Mouse (Mus musculus) gastrocnemius, postnatal 14 days (tissue): ENCODE measurements at regions not wholly inside any gene's neighbourhood (a gene's known extent, or its start where the extent isn't known, plus 50 kb on each side); places are given as distances from the start of the nearest gene placed in this dataset.
A peak's percentile ranks its signal among the peaks of the same experiment; 100 is the strongest.
"Not testable (repeated sequence)": the region's sequence is repeated elsewhere in the genome, so short reads cannot be mapped to it uniquely, and the experiment has no call there.

Experiments
- DNase-seq: peaks from one replicate; pipeline ENCODE4 v3.0.0; 2021; ENCODE audit warnings: mixed read lengths
- intact Hi-C: fragments of 180-260 bp; cut with DNase I; formaldehyde crosslinking; loops from one replicate; pipeline ENCODE4 v1.15.1; 2025; ENCODE audit warnings: low total_unique reads

DNA sequence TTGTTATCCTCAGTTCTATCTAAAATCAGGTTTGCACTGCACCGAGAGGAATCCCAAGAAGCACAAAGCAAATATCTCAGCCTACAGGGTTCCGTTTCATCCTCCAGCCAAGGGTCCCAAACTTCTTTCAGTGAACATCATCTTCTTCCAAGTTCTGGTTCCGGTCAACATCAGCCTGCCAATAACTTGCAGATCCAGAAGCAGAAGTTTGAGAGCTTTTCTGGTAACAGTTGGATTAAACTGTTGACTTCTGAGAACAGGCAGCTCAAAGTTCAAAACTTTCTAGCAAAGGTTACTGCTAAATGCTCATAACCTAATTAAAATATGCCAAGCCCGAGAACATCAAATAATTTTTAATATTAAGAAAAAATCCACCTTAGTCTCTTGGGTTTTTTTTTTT lies 237.0 kb upstream of the Gm37988 start:
- intact Hi-C loops, result no loop called here
- DNase-seq, result no peak

DNA sequence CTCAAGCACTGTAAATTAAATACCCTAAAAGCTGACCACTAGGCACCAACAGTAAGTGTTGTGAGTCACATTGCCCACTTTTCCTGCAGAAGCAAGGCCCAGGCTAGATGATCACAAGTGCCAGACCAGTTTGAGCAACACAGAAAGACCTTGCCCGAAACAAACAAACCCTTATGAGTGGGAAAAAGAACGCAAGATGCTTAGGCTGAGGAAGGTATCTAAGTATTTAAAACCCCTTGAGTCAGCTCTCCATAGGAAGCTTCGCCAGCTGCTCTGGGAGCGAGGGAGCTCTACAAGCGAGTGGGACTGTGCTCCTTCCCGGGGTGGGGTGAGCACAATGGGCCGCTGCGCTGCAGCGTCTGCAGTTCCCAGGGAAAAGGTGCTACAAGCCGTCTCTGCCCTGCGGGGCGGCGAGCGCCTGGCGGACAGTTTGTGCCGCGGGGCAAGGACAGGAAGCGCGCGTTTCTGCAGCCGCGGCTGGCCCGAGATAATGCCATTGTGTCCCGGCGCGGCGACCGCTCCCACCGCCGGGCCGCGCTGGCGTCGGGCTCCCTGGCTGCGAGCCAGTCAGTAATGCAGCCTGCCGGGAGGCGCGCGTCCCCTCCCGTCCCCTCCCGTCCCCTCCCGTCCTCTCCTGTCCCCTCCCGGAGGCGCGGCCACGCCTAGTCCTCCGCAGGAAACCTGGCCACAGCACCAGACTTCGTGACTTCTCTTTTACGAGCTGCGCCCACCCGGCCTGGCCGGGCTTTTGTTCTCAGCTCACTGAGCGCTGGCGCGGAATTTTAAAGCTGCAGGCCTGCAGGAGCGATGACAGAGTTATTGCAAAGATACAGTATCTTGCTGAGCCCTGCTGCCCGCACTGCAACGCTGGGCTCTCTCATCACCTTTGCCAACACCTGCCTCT lies 236.1 kb upstream of the Gm37988 start:
- DNase-seq, result peak; percentile 73
- intact Hi-C loops, result no loop called here

DNA sequence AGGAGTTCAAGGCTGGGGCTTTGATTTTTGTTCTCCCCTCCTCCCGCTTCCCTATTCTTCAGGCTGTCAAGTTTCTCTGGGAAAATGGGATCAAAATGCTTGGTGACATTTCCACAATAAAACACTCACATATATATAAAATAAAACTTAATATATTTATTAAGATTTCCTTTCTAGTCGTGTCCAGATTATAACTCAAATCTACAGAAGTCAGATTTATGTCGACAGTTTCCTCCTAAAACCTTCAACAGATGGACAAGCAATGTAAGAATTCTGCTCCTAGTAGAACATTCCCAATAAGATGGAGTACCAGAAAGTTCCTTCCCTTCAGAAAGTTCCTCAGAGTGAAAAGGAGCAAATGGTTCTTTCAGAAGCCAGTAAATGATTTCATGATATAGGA lies 235.4 kb upstream of the Gm37988 start:
- no peak for DNase-seq
- intact Hi-C loops, result no loop called here

DNA sequence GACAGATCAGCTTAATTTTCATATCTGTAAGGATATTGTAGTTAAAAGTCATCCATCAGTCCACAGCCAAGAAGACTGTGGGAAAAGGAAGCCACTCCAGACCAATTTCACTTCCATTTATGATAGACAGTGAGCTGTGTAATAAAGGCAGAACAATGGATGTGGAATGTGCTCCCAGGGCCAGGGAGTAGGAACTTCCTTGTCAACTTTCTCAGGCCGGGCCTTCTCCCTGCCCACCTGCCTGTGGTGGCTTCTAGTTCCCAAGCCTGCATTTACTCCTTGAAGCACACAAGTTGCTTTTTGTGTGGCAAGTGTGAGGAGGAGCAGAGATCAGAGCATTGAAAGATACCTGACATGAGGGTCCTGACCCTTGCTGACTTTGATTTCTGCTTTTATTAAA lies 233.6 kb upstream of the Gm37988 start:
- intact Hi-C loops, result no loop called here

DNA sequence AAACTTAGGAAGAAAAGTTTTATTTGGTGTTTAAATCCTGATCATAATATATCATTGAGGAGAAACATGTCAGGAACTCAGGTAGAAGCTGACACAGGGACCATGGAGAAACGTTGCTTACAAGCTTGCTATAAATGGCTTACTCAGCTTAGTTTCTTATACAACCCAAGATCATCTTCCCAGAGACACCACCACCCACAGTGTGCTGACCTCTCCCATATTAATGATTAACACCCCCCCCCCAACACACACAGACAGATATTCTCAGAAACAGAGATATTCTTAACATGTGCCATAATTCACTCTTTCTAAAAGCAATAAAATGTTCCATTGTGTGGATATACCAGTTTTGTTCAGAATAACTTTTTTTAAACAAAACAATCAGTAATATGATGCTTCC lies 230.7 kb upstream of the Gm37988 start:
- no peak for DNase-seq
- intact Hi-C loops, result no loop called here

More for the DNA sequence above, 233.6 kb upstream of the Gm37988 start:
- no peak for DNase-seq

DNA sequence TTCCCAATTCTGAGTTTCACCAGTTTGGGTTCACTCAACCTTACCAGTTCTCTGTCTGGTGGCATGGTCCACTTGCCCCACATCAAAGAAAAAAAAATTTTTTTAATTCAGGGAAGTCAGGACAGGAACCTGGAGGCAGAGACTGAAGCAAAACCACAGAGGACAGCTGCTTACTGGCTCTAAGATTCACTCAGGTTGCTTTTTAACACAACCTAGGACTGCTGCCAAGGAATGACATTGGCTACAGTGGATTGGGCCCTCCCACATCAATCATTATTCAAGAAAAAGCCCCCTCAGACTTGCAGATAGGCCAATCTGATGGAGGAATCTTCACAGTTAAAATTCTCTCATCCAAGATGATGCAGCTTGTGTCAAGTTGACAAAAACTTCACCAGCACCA lies 225.2 kb upstream of the Gm37988 start:
- DNase-seq, result no peak
- intact Hi-C loops, result no loop called here

DNA sequence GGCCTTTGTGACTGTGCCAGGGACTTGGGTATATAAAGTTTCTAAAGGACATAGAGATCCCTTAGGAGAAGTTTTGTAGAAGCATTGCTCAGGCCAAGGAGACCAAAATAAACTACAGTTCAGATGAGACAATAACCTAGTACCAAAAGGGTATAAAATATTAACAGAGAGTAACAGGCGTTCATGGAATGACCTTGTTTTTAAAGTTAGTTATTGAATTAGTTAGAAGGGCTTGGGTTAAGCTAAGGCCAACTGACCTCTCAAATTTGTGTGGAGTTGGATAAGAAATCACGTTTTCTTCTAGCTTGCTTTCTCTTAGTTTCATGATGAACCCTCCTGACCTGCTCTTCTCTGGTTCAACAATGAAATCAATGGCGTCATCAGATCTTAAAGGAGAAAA lies 209.8 kb upstream of the Gm37988 start:
- intact Hi-C loops, result no loop called here
- no peak for DNase-seq

DNA sequence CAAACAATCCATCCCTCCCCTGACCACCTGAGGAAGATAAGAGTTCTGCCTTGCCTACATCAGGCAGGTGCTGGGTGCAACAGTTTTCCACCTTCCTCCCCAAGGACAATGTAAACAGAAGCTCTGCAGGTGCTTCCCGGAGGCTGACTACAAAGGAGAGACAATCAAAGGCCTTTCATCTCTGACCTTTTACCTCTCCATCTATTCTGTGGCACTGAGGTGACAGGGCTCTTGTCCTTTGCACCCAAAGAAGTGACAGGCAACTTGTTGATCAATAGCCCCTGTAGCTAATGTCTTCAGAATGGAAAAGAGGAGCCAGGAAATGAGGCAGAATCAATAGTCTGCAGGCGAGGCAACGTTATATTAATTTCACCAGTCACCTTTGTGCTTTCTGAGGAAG lies 209.3 kb upstream of the Gm37988 start:
- intact Hi-C loops, result no loop called here
- DNase-seq, result no peak

DNA sequence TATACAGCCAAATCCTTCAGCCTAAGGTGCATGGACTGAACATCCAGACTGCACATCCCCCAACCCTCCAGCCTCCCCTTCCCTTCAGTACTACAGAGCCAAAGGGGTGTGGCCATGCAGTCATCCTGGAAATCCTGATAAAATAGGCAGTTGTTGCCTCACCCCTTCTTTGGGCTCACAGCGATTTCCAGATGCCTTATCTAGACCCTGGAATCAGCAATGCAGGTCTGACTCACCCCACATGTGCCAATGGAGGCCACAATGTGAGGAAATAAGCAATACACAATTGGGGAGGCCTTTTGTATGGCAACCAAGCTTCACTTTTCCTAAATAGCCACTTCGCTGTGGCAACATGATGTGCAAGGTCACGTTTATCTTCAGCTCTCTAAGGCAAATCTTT lies 205.3 kb upstream of the Gm37988 start:
- DNase-seq, result no peak
- intact Hi-C loops, result no loop called here

DNA sequence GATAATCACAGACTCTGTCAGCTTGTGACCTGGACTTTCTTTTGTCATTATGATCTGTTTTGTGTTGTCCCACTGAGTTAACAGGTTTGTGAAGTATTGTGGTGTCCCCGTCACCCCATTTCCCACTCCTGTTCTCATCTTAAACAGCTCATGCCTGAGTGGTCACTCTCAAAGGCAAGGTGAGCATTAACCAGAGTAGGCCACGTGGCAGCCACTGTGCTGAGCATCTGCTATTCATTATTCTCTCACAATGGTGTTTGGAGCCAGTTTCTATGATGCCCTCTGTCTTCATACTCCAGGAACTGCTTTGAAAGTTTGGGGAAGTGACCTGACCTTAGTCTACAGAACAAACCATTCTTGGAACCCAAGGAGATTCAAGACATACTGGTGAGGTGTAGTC lies 198.9 kb upstream of the Gm37988 start:
- intact Hi-C loops, result no loop called here
- no peak for DNase-seq

DNA sequence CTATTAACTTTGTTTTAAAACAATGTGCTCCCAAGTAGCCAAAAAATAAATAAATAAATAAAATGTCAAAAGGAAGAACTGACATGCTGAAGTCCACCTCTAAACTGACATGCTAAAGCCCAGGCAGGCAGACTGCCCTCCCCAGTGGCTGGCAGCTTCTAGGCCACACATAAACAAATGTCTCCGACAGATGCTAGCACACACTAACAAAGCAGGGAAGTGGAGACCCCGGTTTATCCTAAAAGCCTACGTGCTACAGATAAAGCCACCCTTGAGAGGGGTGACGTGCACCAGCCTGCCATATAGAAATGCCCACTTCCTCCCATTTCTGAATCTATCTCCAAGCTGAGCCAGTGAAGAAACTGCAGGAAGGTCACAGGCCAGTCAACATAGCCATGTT lies 194.4 kb upstream of the Gm37988 start:
- intact Hi-C loops, result no loop called here
- DNase-seq, result no peak

DNA sequence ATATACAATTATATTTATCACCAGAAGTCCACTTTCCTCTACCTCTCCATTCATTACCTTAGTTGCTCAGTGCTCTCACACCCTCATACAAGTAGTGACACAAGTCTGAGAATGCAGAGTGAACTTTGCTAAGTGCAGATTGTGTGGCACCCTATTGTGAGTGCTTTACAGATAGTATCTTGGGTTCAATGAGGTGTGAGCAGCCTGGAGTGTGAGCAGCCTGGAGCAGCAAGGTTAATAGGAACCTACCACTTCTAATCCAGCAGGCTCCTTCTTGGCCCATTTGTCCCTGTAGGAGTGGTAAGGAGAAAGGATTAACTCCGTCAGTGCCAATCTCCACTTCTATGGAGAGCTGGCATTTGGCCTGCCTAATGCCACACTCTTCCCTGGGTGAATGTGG lies 192.4 kb upstream of the Gm37988 start:
- no peak for DNase-seq
- intact Hi-C loops, result no loop called here

DNA sequence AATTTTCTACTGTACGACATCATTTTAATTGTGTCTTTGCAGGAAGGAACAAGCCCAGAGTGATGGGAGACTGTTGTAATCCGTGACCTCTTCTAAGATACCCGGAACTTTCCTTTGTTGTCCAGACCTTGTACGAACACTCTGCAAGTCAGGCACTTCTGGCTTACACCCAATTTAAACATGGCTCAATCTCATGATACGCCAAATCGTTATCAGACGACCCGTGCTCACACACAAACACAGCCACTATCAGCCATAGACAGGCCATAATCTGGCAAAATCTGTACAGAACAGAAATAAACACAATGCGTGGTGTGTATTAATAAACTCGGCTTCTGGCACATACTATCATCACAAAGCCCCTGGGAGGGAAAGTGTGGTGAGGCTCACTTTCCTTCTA lies 190.2 kb upstream of the Gm37988 start:
- no peak for DNase-seq
- intact Hi-C loops, result no loop called here

DNA sequence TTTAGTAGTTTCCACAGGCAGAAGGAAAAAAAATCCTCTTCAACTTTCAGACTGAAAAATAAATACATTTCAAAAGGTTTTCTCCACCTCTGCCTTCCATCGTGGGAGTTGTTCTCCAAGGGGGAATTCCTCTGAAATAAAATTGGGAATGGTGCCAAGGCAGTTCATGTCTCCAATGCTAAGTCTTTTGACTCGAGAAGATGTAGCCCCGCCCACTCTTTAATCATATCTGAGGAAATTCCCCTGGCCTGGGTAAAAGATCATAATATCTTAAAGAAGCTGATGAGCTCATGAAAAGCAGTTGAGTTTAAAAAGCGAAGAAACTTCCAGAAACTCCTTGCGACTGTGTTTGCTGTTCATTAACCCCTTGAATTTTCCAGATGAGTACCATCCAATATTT lies 185.3 kb upstream of the Gm37988 start:
- intact Hi-C loops, result no loop called here

DNA sequence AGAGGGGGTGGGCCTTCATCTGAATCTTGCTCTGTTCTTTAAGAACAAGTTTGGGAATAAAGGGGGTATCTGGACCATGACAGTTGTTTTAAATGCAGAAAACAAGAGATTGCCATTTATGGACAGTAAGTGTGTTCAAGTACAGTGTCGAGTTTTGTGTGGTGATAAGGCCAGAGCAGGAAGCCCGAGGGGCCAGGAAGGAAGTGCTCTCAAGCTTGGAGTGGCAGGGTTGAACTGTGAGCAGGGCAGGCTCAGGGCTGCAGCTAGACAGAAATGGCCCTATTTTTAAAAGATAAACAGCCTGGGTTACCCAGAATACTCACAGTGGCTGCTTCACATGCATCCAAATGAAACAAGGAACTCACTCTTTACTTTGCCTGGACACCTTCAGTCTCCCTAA lies 184.4 kb upstream of the Gm37988 start:
- intact Hi-C loops, result no loop called here
- no peak for DNase-seq

More for the DNA sequence above, 185.3 kb upstream of the Gm37988 start:
- DNase-seq, result no peak

DNA sequence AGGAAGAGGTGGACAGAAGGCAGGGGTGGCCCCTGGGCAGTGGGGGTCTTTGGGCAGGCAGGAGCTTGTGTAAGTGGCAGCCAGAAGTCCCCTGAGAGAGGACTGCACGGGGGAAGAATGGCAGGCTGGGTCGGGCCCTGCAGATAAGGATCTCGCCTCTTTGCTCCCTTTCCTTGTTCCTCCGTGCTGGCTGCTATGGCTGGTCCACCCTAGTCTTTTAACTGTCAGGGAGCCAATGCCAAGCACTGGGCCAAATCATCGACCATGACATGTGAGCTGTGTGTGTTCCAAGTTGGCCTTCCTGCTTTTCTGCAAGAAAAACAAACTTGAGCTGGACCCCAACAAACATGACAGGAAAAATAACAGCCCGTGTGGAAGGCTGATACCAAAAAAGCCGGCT lies 153.8 kb upstream of the Gm37988 start:
- DNase-seq, result no peak

DNA sequence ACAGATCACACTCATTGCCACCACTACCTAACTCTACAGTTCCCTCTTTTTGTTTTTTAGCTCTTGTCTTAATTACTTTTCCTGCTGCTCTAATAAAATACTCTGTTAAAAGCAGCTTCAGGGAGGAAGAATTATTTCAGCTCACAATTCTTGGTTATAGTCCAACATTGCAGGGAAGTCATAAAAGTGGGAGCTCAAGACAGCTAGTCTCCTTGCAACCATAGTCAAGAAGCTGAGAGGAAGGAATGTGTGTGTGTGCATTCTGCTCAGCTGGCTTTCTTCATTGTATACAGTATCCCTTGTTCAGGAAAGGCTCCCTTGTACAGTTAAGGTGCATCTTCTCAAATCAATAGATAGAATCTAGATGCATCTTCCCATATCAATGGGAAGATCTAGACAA lies 152.4 kb upstream of the Gm37988 start:
- intact Hi-C loops, result no loop called here
- DNase-seq, result no peak

More for the DNA sequence above, 153.8 kb upstream of the Gm37988 start:
- intact Hi-C loops, result no loop called here

DNA sequence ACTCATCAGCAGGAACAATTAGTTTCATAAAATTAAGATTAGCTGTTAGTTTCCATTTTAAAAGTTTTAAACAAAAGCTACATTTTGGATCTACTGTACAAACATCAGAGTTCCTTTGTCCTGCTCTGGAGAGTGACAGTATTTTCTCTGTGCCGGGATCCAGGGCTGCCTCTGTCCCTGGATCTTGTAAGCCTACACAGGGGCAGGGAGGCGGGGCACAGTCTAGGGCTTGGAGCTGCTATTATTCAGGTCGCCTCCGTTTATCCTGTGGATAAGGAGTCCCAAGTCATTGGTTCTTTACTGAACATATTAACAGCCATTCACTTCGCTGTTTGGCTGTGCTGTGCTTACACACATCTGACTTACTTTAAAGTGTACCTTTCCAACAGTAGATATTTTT lies 150.8 kb upstream of the Gm37988 start:
- intact Hi-C loops, result no loop called here

DNA sequence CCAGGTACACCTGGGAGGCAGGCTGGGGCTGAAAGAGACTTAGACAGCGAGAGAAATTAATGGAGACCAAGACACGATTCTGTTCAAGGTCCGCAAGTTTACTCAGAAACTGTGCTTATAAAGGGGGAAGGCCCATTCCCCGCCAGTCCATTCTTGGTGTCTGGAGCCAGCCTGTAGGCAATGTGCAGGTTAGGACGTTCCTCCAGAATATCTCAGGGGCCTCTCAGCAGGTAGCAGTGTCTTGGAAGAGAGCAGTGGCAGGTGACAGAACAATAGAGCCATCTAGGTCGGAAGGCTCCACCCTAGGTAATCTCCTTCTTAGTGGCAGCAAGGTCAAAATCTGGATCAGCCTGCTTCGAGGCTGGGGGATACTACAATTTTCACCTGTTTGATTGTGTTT lies 147.6 kb upstream of the Gm37988 start:
- DNase-seq, intact Hi-C loops: not testable (repeated sequence)

More for the DNA sequence above, 150.8 kb upstream of the Gm37988 start:
- DNase-seq, result no peak

DNA sequence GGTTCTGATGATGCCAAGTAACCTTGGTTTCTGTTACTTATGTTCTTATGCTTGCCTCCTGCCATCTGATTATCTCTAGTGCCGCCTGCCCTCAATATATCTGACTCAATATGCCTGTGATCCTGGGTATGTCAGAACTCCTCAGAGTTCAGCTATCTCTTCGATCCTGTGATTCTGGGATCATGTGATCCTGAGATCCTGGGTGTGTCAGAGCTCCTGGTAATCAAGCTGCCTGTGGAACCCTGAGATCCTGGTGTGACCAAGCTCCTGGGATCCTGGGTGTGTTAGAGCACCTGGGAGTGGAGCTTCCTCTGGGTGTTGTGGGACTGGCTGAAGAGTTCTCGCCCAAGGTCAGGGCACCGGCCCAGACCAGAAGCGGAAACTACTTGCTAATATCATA lies 147.1 kb upstream of the Gm37988 start:
- intact Hi-C loops, DNase-seq: not testable (repeated sequence)

DNA sequence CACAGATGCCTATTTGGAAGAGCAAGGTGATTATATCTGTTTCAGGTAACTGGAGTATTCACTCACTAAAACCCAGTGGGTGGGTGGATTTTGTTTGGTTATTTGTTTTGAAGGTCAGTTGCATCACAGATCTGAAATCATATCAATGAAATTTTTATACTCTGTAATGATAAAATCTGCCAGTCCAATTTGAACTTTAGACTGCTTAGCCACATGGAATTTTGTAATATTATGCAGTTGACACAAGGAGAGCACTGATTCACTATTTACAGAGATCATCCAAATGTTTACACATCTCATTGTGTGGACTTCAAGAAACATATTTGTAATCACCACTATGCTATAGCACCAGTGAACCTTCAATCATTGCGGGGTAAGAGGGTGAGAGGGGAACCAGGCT lies 145.9 kb upstream of the Gm37988 start:
- intact Hi-C loops, result no loop called here

DNA sequence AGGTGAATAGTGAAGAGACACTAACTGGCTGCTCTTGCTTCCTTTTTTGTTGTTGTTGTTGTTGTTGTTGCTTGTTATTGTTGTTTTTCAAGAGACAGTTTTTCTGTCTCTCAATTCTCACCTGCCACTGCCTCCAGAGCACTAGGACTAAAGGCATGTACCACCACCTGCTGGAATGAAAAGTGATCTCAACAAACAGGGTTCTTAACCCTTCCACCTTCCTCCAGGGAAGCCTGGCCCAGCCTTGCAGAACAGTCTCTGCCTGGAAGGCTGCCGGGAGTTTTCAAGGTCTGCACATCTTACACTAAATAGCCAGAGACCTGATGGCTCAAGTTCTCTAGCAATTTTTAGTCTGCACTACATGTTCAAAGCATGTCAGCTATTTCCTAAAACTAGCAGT lies 138.0 kb upstream of the Gm37988 start:
- intact Hi-C loops, result no loop called here
- DNase-seq, result no peak

More for the DNA sequence above, 145.9 kb upstream of the Gm37988 start:
- DNase-seq, result no peak
